Mouse (Mus musculus): ENCODE measurements around the gene Ccr5.
A peak's percentile ranks its signal among the peaks of the same experiment; 100 is the strongest.
"Not testable (repeated sequence)": the region's sequence is repeated elsewhere in the genome, so short reads cannot be mapped to it uniquely, and the experiment has no call there.

Gene Ccr5

GRCm38 (mm10) chr9:124121387-124122184 is at the start of gene Ccr5:
Gene Ccr5 (plus strand): TSS chr9:124121543.
- peak; percentile 60 for DNase-seq (ENCODE audit: low read depth, low spot score)

- peak; percentile 52 for DNase-seq (ENCODE audit: low read depth, low spot score)
Observed at GRCm38 (mm10) chr9:124079803-124080202, 41.5 kb upstream of the Ccr5 start.

GRCm38 (mm10) chr9:124080471-124080870 is 40.9 kb upstream of the Ccr5 start:
- DNase-seq (ENCODE audit: low read depth, low spot score): not testable (repeated sequence)

- DNase-seq (ENCODE audit: low read depth, low spot score): no peak
Observed at GRCm38 (mm10) chr9:124090441-124090840, 30.9 kb upstream of the Ccr5 start.

- DNase-seq (ENCODE audit: low read depth, low spot score): no peak
Observed at GRCm38 (mm10) chr9:124099127-124099526, 22.2 kb upstream of the Ccr5 start.

GRCm38 (mm10) chr9:124100357-124100756 is 21.0 kb upstream of the Ccr5 start:
- DNase-seq (ENCODE audit: low read depth, low spot score): peak; percentile 49

- DNase-seq (ENCODE audit: low read depth, low spot score): no peak
Observed at GRCm38 (mm10) chr9:124101723-124102122, 19.6 kb upstream of the Ccr5 start, which contains the start of gene Ccr2. Gene Ccr2 (plus strand): TSS chr9:124101950.

GRCm38 (mm10) chr9:124103199-124103598 is 18.1 kb upstream of the Ccr5 start:
- no peak for DNase-seq (ENCODE audit: low read depth, low spot score)

GRCm38 (mm10) chr9:124105196-124105595 is 16.1 kb upstream of the Ccr5 start:
- DNase-seq (ENCODE audit: low read depth, low spot score): no peak

- no peak for DNase-seq (ENCODE audit: low read depth, low spot score)
Observed at GRCm38 (mm10) chr9:124107232-124107631, 14.1 kb upstream of the Ccr5 start.

GRCm38 (mm10) chr9:124108356-124109127 is 12.8 kb upstream of the Ccr5 start:
- DNase-seq (ENCODE audit: low read depth, low spot score): no peak

- no peak for DNase-seq (ENCODE audit: low read depth, low spot score)
Observed at GRCm38 (mm10) chr9:124111997-124112396, 9.3 kb upstream of the Ccr5 start.

- DNase-seq (ENCODE audit: low read depth, low spot score): no peak
Observed at GRCm38 (mm10) chr9:124112591-124113239, 8.6 kb upstream of the Ccr5 start.

- no peak for DNase-seq (ENCODE audit: low read depth, low spot score)
Observed at GRCm38 (mm10) chr9:124113777-124114176, 7.6 kb upstream of the Ccr5 start.

- DNase-seq (ENCODE audit: low read depth, low spot score): peak; percentile 80
Observed at GRCm38 (mm10) chr9:124118489-124118888, 2.9 kb upstream of the Ccr5 start.

GRCm38 (mm10) chr9:124125576-124125975 is 4.2 kb downstream of the Ccr5 start:
- DNase-seq (ENCODE audit: low read depth, low spot score): no peak

- DNase-seq (ENCODE audit: low read depth, low spot score): peak; percentile 39
Observed at GRCm38 (mm10) chr9:124126373-124126772, 5.0 kb downstream of the Ccr5 start.

GRCm38 (mm10) chr9:124127412-124127811 is 6.1 kb downstream of the Ccr5 start:
- DNase-seq (ENCODE audit: low read depth, low spot score): no peak

GRCm38 (mm10) chr9:124128379-124128778 is 7.0 kb downstream of the Ccr5 start:
- DNase-seq (ENCODE audit: low read depth, low spot score): peak; percentile 79

GRCm38 (mm10) chr9:124132899-124133298 is 11.6 kb downstream of the Ccr5 start:
- DNase-seq (ENCODE audit: low read depth, low spot score): peak; percentile 20

GRCm38 (mm10) chr9:124134919-124135318 is 13.6 kb downstream of the Ccr5 start:
- not testable (repeated sequence) for DNase-seq (ENCODE audit: low read depth, low spot score)

GRCm38 (mm10) chr9:124137619-124138018 is 16.3 kb downstream of the Ccr5 start:
- no peak for DNase-seq (ENCODE audit: low read depth, low spot score)
